Mouse (Mus musculus) embryo, embryonic 10 days (tissue): Measurements from ENCODE around the gene Bpgm.

Experiments used
- DNase-seq: peaks from one replicate; pipeline ENCODE4 v3.0.0-alpha.2; 2015; ENCODE audit warnings: low spot score

Bpgm gene

DNA sequence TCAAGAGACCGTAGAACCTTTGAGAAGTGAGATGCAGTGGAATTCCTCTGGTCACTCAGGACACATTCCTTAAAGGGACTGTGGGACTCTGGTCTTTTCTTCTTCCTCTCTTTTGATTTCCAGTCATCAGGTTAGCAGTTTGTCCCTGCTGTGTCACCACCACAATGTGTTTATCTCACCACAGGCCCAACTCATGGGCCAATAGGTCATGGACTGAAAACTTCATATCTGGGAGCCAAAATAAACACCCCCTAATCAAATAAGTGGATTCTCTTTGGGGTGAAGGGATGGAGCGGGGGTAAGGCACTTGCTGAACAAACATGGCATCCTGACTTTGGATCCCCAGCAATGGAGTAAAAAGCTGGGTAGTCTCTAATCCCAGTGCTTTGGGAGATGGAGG lies 52.1 kb downstream of the Bpgm start:
- no peak for DNase-seq

DNA sequence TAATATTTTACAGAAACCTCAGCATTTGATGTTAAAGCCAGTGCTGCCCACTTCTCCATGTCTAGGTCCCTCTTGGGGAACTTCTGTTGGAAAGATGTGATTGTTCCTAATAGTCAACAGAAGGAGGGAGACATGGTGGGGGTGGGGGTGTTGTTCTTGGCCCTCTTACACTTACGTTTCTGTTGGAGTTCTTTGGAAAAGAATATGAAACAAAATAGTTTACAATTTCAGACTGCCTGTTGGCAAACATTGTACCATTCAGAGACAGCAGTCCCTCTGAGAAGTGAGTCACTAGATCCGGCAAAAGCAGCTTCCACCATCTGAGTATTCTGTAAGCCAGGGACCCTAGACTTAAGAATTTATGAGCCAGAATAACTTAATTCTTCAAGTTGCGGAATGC lies 54.0 kb downstream of the Bpgm start:
- DNase-seq = no peak

DNA sequence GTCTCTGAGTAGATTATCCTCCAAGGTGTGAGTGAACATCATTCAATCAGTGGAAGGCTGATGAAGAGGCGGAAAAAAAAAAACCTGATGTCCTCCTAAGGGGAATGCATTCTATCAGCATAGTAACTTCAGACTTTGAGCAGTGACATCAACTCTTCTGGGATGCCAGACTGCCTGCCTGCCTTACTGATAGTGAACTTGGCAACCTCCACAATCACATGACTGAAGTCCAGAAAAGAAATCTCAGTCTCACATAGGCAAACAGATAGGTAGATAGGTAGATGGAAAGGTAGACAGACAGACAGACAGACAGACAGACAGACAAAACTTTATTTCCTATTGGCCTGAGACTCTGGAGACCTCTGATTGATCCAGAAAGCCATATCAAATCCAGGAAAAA lies 57.0 kb downstream of the Bpgm start:
- DNase-seq = no peak

DNA sequence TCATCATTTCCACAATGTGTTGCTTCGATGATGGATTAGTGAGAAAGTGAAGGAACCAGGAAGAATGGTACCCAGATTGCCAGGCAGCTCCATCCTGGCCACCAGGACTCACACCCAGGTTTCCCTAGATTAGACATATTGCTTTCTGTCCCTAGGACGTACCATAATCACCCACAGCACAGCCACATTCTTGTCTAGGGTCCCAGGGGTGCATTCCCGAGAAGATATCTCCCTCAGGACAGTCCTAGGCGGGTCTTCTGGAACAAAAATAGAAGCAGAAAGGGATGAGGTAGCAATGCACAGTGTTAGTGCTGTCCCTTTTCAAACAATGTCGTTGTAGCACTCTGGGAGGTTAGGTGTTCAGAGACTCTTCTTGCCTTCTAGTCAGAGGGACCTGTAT lies 57.9 kb downstream of the Bpgm start:
- no peak for DNase-seq

DNA sequence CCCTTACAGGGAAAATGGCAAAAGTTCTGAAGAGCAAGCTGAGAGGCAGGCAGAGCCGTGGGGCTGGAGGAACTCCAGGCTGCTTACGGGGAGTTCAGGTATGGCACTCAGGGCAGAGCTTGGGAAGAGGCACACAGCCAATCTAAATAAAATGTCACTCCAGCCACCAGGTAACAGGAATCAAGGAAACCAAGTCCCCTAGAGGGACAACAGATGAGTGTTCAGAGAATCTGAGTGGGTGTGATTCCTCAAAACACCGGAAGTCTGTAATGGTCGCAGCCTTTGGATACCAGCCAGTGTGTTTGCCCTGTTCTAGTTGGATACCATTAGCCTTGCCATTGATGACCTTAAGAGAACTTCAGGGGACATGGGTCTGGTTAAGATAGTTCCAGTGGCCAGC lies 66.9 kb downstream of the Bpgm start:
- no peak for DNase-seq

DNA sequence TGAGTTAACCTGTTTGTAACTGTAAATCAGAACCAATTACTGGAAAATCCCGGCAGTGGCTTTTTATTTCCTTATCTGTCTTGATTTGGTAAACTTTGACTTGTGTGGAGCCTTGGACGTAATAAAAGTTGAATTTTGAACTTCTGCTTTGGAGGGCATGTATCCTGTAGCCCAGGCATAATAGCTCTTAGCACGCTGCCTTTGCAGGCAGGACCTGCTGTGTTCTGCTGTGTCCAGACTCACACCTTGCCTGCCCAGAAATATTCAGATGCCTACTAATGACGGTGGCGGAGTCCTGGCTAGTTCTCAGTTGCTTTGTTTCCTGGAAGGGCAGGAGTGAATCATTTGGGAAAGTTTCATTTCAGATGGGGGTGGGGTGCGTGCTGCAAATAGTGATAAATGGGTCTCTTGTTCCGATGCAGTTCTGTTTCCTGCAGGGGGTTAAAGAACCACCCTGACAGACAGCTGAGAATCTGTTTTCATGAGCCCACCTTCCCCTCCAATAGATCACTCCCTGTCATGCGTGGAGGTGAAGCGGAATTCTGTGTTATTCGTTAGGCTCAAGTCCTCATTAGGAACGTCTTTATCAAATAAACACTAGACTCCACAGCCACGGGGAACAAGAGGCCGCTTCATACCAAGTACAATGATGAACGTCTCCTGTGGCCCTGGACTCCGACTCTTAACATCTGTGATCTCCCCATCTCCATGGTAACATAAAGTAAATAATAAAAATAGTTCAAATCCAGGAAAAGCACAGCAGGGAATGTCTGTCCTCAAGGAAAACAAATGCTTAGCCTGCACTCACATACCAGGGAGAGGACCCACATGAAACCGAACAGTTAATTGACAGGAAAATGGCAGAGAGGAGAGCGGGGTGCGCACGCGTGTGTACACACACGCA lies 67.5 kb downstream of the Bpgm start:
- DNase-seq = peak; percentile 21

DNA sequence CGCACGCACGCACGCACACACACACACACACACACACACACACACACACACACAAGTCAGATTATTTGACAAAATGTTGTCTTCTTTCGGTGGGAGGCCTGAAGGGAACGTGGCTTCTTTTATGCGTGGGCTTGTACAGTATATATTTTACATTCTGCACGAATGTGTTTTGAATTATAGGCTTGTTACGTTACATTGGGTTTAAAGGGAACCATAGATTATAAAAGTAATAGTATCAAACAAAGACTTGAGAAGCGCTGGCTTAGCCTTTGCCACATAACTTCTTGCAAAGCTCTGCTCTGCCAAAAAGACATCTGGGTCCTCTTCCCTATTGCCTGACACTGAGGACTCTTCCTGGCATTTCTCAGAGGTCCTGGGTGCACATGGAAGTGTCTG lies 68.2 kb downstream of the Bpgm start:
- DNase-seq = no peak

DNA sequence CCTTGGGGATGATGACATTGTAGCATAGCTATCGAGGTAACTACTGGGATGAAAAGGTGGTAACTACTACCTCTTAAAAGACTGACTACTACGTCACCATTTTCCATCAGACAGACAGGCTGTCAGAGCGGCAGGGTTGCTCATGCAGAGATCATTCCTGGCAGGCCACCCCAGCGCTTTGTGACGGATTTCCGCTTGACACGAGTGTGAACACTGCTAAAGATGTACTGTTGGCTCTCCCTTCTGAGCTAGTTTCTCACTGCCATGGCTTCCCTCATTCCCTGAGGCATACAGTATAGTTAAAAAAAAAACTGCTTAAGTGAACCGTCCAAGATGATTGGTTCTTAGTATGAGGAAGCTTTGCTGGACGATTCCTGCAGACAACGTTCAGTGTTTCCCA lies 69.3 kb downstream of the Bpgm start:
- DNase-seq = no peak

DNA sequence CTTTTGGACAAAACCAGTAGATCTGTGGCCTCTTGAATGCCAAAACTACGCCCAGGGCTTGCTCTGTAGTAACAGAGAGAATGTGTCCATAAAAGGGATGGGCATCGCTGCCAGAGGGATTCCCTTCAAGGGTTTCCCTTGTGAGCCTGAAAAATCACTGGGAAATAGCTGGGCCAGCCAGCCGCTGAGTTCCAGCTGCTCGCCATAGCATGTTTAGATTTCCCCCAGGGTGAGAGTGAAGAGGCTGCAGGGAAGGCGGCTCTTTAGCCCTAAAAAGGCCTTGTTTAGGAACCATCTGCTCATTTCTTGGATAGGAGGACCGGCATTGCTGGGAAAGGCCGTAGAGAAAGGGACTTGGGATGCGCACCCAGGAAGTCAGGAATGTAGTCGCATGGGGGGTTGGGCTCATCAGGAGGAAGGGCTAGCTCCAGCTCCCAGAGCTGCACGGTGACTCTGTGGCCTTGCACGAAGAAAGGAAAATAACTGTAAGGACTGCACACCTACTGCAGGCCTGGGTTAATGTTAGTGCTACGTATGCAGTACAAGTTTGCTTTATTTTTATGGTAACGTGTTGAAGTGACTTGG lies 72.5 kb downstream of the Bpgm start:
- DNase-seq = no peak

DNA sequence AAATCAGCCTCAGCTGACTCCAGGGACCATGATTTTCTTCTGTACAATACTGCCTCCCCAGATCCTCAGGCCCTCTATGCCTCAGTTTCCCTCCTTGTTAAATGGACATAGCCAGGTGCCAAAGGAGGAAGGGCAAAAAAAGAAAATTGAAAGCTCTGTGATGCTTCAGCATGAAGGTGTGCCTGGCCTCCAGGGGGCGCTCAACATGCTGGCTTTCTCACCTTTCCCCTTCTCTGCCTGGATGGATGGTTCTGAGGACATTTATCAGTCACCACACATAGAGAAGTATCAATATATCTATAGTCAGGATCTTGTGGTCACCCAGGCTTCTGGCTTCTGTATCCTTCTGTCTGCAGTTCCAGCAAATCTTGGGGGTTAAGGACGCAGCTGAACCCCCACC lies 73.0 kb downstream of the Bpgm start:
- peak; percentile 68 for DNase-seq

DNA sequence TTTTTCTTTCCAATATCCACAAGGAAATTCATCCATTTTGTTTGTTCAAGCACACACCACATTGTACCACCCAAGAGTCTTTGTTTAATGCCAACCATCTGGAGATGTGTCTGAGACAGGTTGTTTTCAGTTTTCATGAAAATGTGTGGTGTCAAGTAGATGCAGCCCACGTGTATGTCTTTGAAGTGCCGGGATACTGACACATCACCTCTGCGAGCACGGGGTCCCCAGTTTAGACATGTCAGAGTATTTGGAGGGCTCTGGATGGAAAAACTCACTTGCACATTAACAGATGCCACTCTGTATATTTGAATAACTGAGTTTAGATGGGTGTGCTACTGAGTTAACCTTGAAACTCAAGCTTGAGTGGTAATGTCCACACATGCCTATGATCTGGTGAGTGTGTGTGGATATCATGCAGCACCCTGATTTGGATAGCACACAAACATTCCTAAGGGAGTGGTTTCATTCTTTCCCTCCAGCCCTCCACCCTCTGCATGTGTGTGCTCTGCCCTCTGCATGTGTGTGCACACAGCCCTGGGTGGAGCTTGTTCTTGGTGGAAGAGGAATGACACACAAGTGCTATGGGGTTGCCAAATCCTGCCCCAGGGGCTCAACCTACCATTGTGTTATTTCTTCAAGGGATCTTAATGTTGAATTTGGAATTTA lies 76.6 kb downstream of the Bpgm start:
- no peak for DNase-seq

DNA sequence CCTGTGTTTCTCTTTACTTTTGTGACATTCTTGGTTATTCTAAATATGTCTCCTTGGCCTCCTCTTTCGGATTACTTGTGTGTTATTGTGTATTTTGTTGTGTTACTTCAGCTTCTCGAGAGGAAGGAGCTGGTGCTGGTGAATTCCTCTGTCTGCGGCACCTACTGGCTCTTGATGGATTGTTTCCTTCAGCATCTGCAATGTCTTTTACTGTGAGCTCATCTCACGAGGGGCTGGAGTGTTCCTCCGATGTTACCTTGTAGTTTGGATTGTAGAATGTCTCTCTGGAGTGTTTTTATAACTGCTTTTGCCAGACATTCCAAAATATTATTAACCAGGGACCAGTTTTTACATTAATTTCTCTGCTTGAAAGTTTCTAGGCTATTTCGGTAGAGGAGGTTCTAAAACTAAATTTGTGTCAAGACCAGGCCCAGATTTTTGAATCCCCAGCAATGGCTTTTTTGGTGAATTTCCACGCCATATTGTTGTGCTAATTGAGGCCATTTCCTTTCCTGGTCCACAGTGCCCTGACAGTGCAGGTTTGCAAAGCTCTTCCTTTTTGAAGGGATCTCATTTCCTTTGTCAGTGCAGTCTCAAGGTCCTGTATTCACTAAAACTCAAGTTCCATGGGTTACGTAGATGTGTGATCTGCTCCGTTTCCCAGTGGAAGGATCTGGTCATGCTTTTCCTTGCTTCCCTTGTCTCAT lies 78.4 kb downstream of the Bpgm start:
- DNase-seq = no peak
